Mouse (Mus musculus) forebrain, embryonic 10.5 days (tissue): ENCODE results near the gene Grin3b. TPM values are rescaled to one million over a fixed set of nuclear protein-coding genes. Genes with fewer than 3 reads are reported as not detected.
"Not testable (repeated sequence)": the region's sequence is repeated elsewhere in the genome, so short reads cannot be mapped to it uniquely, and the experiment has no call there.

Experiments used
- DNase-seq: peaks from one replicate; pipeline ENCODE4 v3.0.0-alpha.2; 2017; ENCODE audit warnings: low spot score; ENCODE audit errors: extremely low spot score
- H3K27ac ChIP-seq: fragments of 300-500 bp; sonication (generic); 2 replicates; pipeline ENCODE4 v1.5.1; 2016; ENCODE audit warnings: mild to moderate bottlenecking
- H3K27me3 ChIP-seq: fragments of 300-500 bp; sonication (generic); 2 replicates; pipeline ENCODE4 v1.6.1; 2016; ENCODE audit warnings: mild to moderate bottlenecking; ENCODE audit not compliant: poor library complexity, severe bottlenecking
- H3K36me3 ChIP-seq: fragments of 300-500 bp; sonication (generic); replicated peaks from 2 replicates; pipeline ENCODE4 v1.6.1; 2016; ENCODE audit warnings: mild to moderate bottlenecking, moderate library complexity
- H3K4me1 ChIP-seq: fragments of 300-500 bp; sonication (generic); 2 replicates; pipeline ENCODE4 v1.6.1; 2016
- H3K4me3 ChIP-seq: fragments of 300-500 bp; sonication (generic); 2 replicates; pipeline ENCODE4 v1.5.1; 2016; ENCODE audit warnings: mild to moderate bottlenecking, moderate library complexity
- H3K9me3 ChIP-seq: fragments of 300-500 bp; sonication (generic); 2 replicates; pipeline ENCODE4 v1.6.1; 2016; ENCODE audit warnings: mild to moderate bottlenecking, moderate library complexity
- WGBS: fragments of 180-500 bp; shearing (Covaris S2); methylation state at CpG from one replicate; pipeline ENCODE4 v1.1.7; 2016; 5-methylcytosine and 5-hydroxymethylcytosine counted together
- polyA plus RNA-seq: library from polyadenylated mRNA; unstranded; fragments of >200 nt; fragmentation: Nextera tagmentation; extraction: Ambion mirVana; gene quantifications from 2 replicates; pipeline ENCODE4 v1.2.1, GENCODE M21; 2016

The Grin3b gene
- polyA plus RNA-seq, 1 experiment from 2014 or later = 0.20 TPM

DNA sequence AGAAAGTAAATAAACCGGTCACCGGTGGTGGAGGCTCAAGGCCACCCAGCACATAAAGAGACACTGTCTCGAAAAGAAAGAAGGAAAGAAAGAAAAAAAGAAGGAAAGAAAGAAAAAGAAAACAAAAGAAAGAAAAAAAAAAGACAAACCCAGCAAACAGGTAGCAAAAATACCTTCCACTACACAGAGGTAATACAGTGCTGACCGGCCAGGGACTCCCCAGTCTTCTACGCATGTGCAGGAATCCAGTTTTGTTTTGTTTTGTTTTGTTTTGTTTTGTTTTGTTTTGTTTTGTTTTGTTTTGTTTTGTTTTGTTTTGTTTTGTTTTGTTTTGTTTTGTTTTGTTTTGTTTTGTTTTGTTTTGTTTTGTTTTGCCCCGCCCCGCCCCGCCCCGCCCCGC is 11.1 kb upstream of the Grin3b start:
- Histone ChIP-seq H3K27me3 (peaks cover 15% of the 10 kb centered on the region), H3K4me1 (peaks cover 39% of the 10 kb centered on the region), H3K27ac (peak overlapping the region; percentile 91), H3K4me3 (peak overlapping the region; percentile 99), H3K36me3 (peaks cover 34% of the 10 kb centered on the region)
- H3K9me3 ChIP-seq, DNase-seq: not testable (repeated sequence)
- 38% methylated on average over 10 of the region's 10 CpGs for WGBS

DNA sequence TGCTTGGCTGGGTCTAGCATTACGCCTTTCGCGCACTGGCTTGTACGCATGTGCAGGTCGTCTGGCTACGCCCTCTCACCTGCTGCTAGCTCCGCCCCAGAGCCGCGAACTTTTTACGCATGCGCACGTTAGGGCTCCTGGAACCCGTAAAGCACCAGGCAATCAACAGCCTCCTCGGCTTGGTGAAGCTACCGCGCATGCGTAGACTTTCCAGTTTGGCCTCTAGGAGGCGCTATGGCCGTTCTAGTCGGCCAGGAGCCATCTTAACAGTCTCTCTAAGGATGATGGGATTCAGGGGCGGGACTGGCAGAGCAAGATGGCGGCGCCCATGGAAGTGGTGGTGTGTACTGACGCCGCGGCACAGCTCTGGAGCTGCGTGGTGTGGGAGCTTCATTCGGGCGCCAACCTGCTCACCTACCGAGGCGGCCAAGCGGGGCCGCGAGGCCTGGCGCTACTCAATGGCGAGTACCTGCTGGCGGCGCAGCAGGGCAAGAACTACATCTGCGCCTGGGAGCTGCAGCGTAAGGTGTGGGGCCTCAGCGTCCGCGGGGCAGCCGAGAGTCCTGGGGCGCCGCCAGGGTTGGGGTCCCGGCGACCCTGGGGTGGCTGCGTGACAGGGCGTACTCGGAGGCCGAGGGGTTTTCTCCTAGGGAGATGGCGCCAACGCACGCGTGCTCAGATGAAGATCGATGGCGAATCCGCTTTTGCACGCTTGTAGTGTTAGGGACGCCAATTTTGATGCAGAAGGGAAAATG is 10.5 kb upstream of the Grin3b start, which contains the start of gene Wdr18:
Wdr18 (plus strand) TSS at position 306 of the 755 bp plus-strand sequence.
- peak; percentile 100 for DNase-seq
- under 1% methylated on average over 61 of the region's 61 CpGs for WGBS
- H3K27me3 ChIP-seq = peaks cover 15% of the 10 kb centered on the region
- H3K9me3 ChIP-seq = no peaks in the 10 kb centered on the region
- H3K36me3 ChIP-seq = peaks cover 40% of the 10 kb centered on the region
- H3K4me1 ChIP-seq = peaks cover 39% of the 10 kb centered on the region
- peak within 1 kb of the TSS; percentile 91 for H3K27ac ChIP-seq
- peak within 1 kb of the TSS; percentile 99 for H3K4me3 ChIP-seq

DNA sequence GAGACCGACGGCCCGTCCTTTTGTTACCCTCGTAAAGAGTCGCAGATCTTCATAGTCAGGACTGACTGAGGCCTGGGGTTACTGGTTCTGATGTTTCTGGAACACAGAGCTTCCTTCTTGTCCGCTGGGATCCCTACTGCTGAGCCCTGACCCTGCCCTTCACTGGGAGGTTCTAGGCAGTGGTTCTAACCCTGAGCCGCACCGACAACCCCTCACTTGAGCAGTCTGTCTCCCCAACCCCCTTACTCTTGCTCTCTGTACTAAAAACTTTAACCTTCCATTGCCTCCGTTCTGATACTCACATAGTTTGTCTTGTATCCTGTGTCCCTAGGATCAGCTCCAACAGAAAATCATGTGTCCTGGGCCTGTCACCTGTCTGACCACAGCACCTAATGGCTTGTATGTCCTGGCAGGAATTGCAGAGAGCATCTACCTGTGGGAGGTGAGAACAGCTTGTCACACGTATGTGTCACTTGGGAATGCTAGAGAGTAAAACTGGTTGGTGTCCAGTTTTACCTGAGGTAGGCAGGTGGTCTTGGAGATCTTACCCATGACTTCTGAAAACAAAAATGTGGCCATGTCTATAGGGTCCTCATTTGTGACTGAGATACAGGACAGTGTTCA is 9.7 kb upstream of the Grin3b start:
- Histone ChIP-seq H3K4me3 (peak overlapping the region; percentile 99), H3K9me3 (no peaks in the 10 kb centered on the region), H3K4me1 (peaks cover 39% of the 10 kb centered on the region), H3K27me3 (peaks cover 9% of the 10 kb centered on the region), H3K27ac (peak overlapping the region; percentile 91), H3K36me3 (peaks cover 47% of the 10 kb centered on the region)
- DNase-seq = no peak
- WGBS = 19% methylated on average over 10 of the region's 10 CpGs

DNA sequence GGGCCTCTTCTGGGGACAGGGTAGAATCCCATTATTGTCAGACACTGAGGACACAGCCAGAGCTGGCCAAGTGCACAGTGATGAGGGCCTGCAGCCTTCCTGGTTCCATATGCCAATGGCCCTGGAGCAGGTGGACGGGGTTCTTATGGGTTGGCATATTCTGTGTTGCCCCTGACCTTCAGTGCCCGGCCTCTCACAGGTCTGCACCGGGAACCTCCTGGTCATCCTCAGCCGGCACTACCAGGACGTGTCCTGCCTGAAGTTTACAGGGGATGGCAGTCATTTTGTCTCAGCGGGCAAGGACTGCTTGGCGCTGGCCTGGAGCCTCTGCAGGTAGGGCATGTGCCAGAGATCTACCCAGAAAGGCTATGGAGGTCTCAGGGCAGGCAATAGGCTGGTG is 5.8 kb upstream of the Grin3b start:
- Histone ChIP-seq H3K4me1 (peaks cover 18% of the 10 kb centered on the region), H3K36me3 (peaks cover 78% of the 10 kb centered on the region), H3K4me3 (no peak overlapping the region), H3K9me3 (no peaks in the 10 kb centered on the region), H3K27ac (no peak overlapping the region), H3K27me3 (peaks cover 22% of the 10 kb centered on the region)
- DNase-seq = no peak
- WGBS = 89% methylated on average over 7 of the region's 7 CpGs

DNA sequence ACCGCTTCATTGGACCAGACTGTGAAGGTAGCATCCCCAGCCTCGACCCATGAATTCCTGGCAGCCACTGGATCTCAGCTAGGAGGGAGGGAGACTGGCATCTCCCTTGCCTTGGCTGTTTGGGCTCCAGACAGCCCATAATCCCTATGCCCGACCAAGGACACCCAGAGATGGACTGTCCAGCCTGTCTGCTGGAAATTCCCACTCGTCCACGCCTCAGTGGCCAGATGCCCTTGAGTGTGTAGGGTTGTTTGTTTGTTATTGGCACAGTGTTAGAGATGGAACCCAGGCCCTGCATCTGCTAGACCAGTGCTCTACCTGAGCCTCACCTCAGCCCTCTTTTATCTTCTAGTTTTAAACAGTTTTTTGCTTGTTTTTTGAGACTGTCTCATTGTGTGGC is 5.2 kb upstream of the Grin3b start:
- Histone ChIP-seq H3K9me3 (no peaks in the 10 kb centered on the region), H3K4me3 (no peak overlapping the region), H3K4me1 (peaks cover 13% of the 10 kb centered on the region), H3K27me3 (peaks cover 28% of the 10 kb centered on the region), H3K27ac (no peak overlapping the region), H3K36me3 (peaks cover 78% of the 10 kb centered on the region)
- no peak for DNase-seq
- WGBS = 91% methylated on average over 5 of the region's 5 CpGs

DNA sequence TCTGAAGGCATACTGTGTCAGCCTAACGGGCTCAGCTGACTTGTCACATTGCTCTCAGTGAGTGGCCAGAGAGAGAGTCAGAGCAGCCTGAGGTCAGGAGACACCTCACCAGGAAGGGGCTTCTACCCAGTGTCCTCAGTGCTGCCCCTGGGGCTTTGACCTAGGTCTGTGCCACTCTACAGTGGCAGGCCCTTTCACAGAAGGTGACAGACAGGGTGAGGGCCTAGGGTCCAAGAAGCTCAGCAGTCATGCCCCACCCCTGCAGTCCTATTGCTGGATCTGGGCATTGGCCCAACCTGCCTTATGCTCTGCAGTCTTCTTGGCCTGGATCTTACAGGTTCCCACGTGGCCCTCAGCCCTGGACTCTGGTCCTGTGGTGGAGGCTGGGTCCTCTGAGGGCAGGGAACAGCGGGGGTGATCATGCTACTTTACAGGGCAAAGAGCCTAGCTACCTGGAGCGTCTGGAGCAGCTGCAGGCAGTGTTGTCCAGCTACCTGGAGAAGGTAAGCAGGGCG is 3.6 kb upstream of the Grin3b start:
- Histone ChIP-seq H3K4me3 (0 out of 2 replicates have a peak overlapping the region, but pooled peaks have one; percentile 6), H3K36me3 (peaks cover 71% of the 10 kb centered on the region), H3K9me3 (no peaks in the 10 kb centered on the region), H3K27ac (no peak overlapping the region), H3K4me1 (peaks cover 15% of the 10 kb centered on the region), H3K27me3 (peaks cover 45% of the 10 kb centered on the region)
- 91% methylated on average over 5 of the region's 5 CpGs for WGBS
- DNase-seq = no peak

DNA sequence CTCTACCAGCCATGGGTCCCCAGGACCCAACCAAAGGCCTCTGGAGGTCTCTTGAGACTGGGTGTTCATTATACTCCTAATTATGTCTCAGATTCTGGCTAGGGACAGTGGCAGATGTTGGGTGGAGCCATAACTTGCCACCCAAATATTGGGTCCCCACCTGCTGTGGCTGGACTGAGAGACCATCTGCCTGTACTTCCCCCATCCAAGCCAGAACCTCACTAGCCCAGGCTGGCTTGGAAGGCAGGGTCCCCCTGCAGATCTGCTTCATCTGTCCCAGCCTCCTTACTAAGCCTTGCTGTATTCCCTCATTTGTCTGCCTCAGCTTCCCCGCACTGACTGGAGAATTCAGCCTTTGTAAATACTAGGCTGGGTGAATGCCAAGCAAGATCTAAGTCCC is 2.3 kb upstream of the Grin3b start:
- H3K36me3 ChIP-seq = peaks cover 58% of the 10 kb centered on the region
- H3K27me3 ChIP-seq = peaks cover 57% of the 10 kb centered on the region
- DNase-seq = no peak
- no peak overlapping the region for H3K27ac ChIP-seq
- no peak overlapping the region for H3K4me3 ChIP-seq
- peaks cover 18% of the 10 kb centered on the region for H3K4me1 ChIP-seq
- no peaks in the 10 kb centered on the region for H3K9me3 ChIP-seq
- 85% methylated on average over 1 of the region's 1 CpGs for WGBS

DNA sequence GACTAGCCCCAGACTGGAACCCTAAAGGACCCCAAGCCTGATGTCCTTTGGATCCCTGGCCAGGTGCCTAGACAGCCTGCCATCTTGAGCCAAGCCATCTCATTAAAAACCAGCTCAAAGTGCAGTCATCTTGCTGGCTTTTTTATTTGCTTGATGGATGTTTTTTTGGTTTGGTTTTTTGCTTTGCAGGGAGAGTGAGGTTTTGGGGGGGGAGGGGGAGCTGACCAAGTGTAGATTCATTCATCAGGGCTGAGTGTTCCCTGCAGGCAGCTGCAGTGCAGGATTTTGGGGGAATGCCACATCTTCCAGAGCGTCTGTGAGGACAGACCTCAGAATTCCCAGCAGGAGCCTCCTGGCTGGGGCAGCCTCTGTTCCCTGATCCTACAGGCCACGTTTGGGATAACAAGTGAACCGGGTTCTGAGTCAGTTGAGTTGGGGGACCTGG is 1.4 kb upstream of the Grin3b start:
- peaks cover 66% of the 10 kb centered on the region for H3K27me3 ChIP-seq
- no peak for DNase-seq
- H3K36me3 ChIP-seq = peaks cover 55% of the 10 kb centered on the region
- 20% methylated on average over 3 of the region's 3 CpGs for WGBS
- peaks cover 18% of the 10 kb centered on the region for H3K4me1 ChIP-seq
- H3K27ac ChIP-seq = no peak overlapping the region
- H3K9me3 ChIP-seq = no peaks in the 10 kb centered on the region
- no peak overlapping the region for H3K4me3 ChIP-seq

DNA sequence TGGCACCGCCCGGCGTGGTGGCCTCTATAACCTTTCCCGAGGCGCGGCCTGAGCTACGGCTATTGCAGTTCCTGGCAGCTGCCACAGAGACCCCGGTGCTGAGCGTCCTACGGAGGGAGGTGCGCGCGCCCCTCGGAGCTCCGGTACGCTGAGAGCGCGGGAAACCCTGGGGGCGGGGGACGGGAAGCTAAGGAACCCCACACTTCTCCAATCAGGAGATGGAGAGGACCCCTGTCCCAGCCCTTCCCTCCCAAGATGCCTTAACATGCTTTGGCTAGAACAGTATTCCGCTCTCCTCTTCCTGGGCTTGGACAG is 625 bp downstream of the Grin3b start:
- Histone ChIP-seq H3K4me1 (peaks cover 18% of the 10 kb centered on the region), H3K27me3 (peaks cover 66% of the 10 kb centered on the region), H3K36me3 (peaks cover 55% of the 10 kb centered on the region), H3K27ac (peak overlapping the region; percentile 59; the same call in 1 of the 2 replicates), H3K9me3 (0 out of 2 replicates have a peak, but pooled peaks cover 1% of the 10 kb centered on the region), H3K4me3 (peak overlapping the region; percentile 50)
- no peak for DNase-seq
- WGBS = 6% methylated on average over 21 of the region's 21 CpGs

DNA sequence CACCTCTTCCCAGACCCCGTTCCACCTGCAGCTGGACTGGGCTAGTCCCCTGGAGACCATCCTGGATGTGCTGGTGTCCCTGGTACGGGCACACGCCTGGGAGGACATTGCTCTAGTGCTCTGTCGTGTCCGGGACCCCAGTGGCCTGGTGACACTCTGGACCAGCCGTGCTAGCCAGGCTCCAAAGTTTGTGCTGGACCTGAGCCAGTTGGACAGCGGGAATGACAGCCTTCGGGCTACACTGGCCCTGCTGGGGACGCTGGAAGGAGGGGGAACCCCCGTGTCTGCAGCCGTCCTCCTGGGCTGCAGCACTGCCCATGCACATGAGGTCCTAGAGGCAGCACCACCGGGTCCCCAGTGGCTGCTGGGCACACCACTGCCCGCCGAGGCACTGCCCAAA is 2.3 kb downstream of the Grin3b start:
- H3K36me3 ChIP-seq = peaks cover 55% of the 10 kb centered on the region
- H3K4me3 ChIP-seq = no peak overlapping the region
- H3K27ac ChIP-seq = no peak overlapping the region
- H3K27me3 ChIP-seq = peaks cover 75% of the 10 kb centered on the region
- no peak for DNase-seq
- WGBS = 73% methylated on average over 14 of the region's 14 CpGs
- H3K4me1 ChIP-seq = peaks cover 18% of the 10 kb centered on the region
- peaks cover 10% of the 10 kb centered on the region; the same call in 1 of the 2 replicates for H3K9me3 ChIP-seq

DNA sequence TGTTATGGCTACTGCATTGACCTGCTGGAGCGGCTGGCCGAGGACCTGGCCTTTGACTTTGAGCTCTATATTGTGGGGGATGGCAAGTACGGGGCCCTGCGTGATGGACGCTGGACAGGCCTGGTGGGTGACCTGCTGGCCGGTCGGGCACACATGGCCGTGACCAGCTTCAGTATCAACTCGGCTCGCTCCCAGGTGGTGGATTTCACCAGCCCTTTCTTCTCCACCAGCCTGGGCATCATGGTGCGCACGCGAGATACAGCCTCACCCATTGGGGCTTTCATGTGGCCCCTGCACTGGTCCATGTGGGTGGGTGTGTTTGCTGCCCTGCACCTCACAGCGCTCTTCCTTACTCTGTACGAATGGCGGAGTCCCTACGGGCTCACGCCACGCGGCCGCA is 3.6 kb downstream of the Grin3b start:
- 88% methylated on average over 21 of the region's 21 CpGs for WGBS
- H3K36me3 ChIP-seq = peaks cover 58% of the 10 kb centered on the region

DNA sequence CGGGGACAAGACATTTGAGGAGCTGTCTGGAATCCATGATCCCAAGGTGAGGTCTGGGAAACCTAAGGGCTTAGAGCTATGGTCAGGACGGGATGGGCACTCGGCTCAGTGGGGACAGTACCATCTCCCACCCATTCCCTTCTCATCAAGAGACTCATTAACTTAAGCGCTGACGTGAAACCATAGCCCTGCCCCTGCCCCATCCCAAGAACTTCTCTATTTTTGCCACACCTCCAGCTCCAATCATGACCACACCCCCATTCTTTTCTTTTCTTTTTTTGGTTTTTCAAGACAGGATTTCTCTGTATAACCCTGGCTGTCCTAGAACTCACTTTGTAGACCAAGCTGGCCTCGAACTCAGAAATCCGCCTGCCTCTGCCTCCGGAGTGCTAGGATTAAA is 4.2 kb downstream of the Grin3b start:
- peaks cover 64% of the 10 kb centered on the region for H3K27me3 ChIP-seq

More for the DNA sequence above, 3.6 kb downstream of the Grin3b start:
- Histone ChIP-seq H3K27me3 (peaks cover 70% of the 10 kb centered on the region), H3K27ac (no peak overlapping the region), H3K9me3 (peaks cover 10% of the 10 kb centered on the region; the same call in 1 of the 2 replicates), H3K4me1 (peaks cover 21% of the 10 kb centered on the region), H3K4me3 (0 out of 2 replicates have a peak overlapping the region, but pooled peaks have one; percentile 4)
- DNase-seq = no peak

More for the DNA sequence above, 4.2 kb downstream of the Grin3b start:
- WGBS = 88% methylated on average over 8 of the region's 8 CpGs
- no peak for DNase-seq
- no peak overlapping the region for H3K27ac ChIP-seq
- peaks cover 10% of the 10 kb centered on the region; the same call in 1 of the 2 replicates for H3K9me3 ChIP-seq
- peaks cover 21% of the 10 kb centered on the region for H3K4me1 ChIP-seq
- H3K36me3 ChIP-seq = peaks cover 63% of the 10 kb centered on the region
- 0 out of 2 replicates have a peak overlapping the region, but pooled peaks have one; percentile 4 for H3K4me3 ChIP-seq
